Mouse (Mus musculus): ENCODE results near the gene Tbc1d10c.
A peak's percentile ranks its signal among the peaks of the same experiment; 100 is the strongest.

The Tbc1d10c gene

GRCm38 (mm10) chr19:4162646-4163542, 28.2 kb downstream of the Tbc1d10c start, which contains the start of gene Rps6kb2:
TSS of gene Rps6kb2 (minus strand) at chr19:4163354.
- peak; percentile 88 to 95 for DNase-seq (ENCODE audit: low read depth in 2 of 2, low spot score in 2 of 2)

- no peak for DNase-seq (ENCODE audit: low read depth in 2 of 2, low spot score in 2 of 2)
Measured at GRCm38 (mm10) chr19:4159049-4159448, 32.0 kb downstream of the Tbc1d10c start.

- no peak for DNase-seq (ENCODE audit: low read depth in 2 of 2, low spot score in 2 of 2)
Measured at GRCm38 (mm10) chr19:4156771-4157170, 34.3 kb downstream of the Tbc1d10c start.

- DNase-seq (ENCODE audit: low read depth in 2 of 2, low spot score in 2 of 2) = no peak
Measured at GRCm38 (mm10) chr19:4156073-4156579, 35.0 kb downstream of the Tbc1d10c start.

- DNase-seq (ENCODE audit: low read depth in 2 of 2, low spot score in 2 of 2) = no peak
Measured at GRCm38 (mm10) chr19:4155223-4156072, 35.6 kb downstream of the Tbc1d10c start.

GRCm38 (mm10) chr19:4154437-4155222, 36.5 kb downstream of the Tbc1d10c start:
- DNase-seq (ENCODE audit: low read depth in 2 of 2, low spot score in 2 of 2) = peak; percentile 39 to 47

- no peak for DNase-seq (ENCODE audit: low read depth in 2 of 2, low spot score in 2 of 2)
Measured at GRCm38 (mm10) chr19:4153232-4153654, 37.8 kb downstream of the Tbc1d10c start, which contains the start of gene Ptprcap. TSS of gene Ptprcap (plus strand) at chr19:4153604.

- DNase-seq (ENCODE audit: low read depth in 2 of 2, low spot score in 2 of 2) = no peak
Measured at GRCm38 (mm10) chr19:4152445-4153231, 38.4 kb downstream of the Tbc1d10c start.

GRCm38 (mm10) chr19:4151898-4152297, 39.2 kb downstream of the Tbc1d10c start:
- DNase-seq (ENCODE audit: low read depth in 2 of 2, low spot score in 2 of 2) = no peak

GRCm38 (mm10) chr19:4151488-4151860, 39.6 kb downstream of the Tbc1d10c start:
- DNase-seq (ENCODE audit: low read depth in 2 of 2, low spot score in 2 of 2) = no peak

GRCm38 (mm10) chr19:4150567-4151487, 40.3 kb downstream of the Tbc1d10c start:
- no peak for DNase-seq (ENCODE audit: low read depth in 2 of 2, low spot score in 2 of 2)

- no peak for DNase-seq (ENCODE audit: low read depth in 2 of 2, low spot score in 2 of 2)
Measured at GRCm38 (mm10) chr19:4149764-4150461, 41.2 kb downstream of the Tbc1d10c start.

- DNase-seq (ENCODE audit: low read depth in 2 of 2, low spot score in 2 of 2) = no peak
Measured at GRCm38 (mm10) chr19:4149283-4149682, 41.8 kb downstream of the Tbc1d10c start.

GRCm38 (mm10) chr19:4148819-4149218, 42.3 kb downstream of the Tbc1d10c start:
- no peak for DNase-seq (ENCODE audit: low read depth in 2 of 2, low spot score in 2 of 2)

- DNase-seq (ENCODE audit: low read depth in 2 of 2, low spot score in 2 of 2) = peak; percentile 86 to 87
Measured at GRCm38 (mm10) chr19:4148491-4148806, 42.6 kb downstream of the Tbc1d10c start, which contains the start of gene Coro1b. TSS of gene Coro1b (plus strand) at chr19:4148619.

GRCm38 (mm10) chr19:4147782-4148490, 43.1 kb downstream of the Tbc1d10c start:
- DNase-seq (ENCODE audit: low read depth in 2 of 2, low spot score in 2 of 2) = no peak

GRCm38 (mm10) chr19:4147022-4147405, 44.1 kb downstream of the Tbc1d10c start:
- DNase-seq (ENCODE audit: low read depth in 2 of 2, low spot score in 2 of 2) = no peak
